Mouse (Mus musculus) mouse trophoblast stem cell (cell line): Measurements from ENCODE around the gene Gm5426.
"Not testable (repeated sequence)": the region's sequence is repeated elsewhere in the genome, so short reads cannot be mapped to it uniquely, and the experiment has no call there.

Source experiments
- in situ Hi-C, 2 experiments: fragments of 300-500 bp; cut with MseI, MboI; formaldehyde crosslinking; loops; 2 replicates in 1 of 2; 3 replicates in 1 of 2; pipeline ENCODE4 v1.15.1; 2025

Gene Gm5426

GRCm38 (mm10) chr10:96138585-96138984, 2.2 kb downstream of the Gm5426 start:
- in situ Hi-C loops = no loop called here

- in situ Hi-C loops = not testable (repeated sequence)
Measured at GRCm38 (mm10) chr10:96139274-96139673, 2.9 kb downstream of the Gm5426 start.

- in situ Hi-C loops = no loop called here
Measured at GRCm38 (mm10) chr10:96146578-96146977, 10.2 kb downstream of the Gm5426 start.

- in situ Hi-C loops = no loop called here
Measured at GRCm38 (mm10) chr10:96148250-96148699, 11.9 kb downstream of the Gm5426 start.

GRCm38 (mm10) chr10:96150401-96151116, 14.2 kb downstream of the Gm5426 start:
- in situ Hi-C loops = no loop called here

GRCm38 (mm10) chr10:96153315-96153714, 16.9 kb downstream of the Gm5426 start:
- in situ Hi-C loops = no loop called here

- in situ Hi-C loops = no loop called here
Measured at GRCm38 (mm10) chr10:96162975-96163706, 26.7 kb downstream of the Gm5426 start.

GRCm38 (mm10) chr10:96163791-96164190, 27.4 kb downstream of the Gm5426 start:
- in situ Hi-C loops = no loop called here

- in situ Hi-C loops = no loop called here
Measured at GRCm38 (mm10) chr10:96165260-96165659, 28.9 kb downstream of the Gm5426 start.

GRCm38 (mm10) chr10:96168998-96169397, 32.6 kb downstream of the Gm5426 start:
- in situ Hi-C loops = no loop called here

GRCm38 (mm10) chr10:96171546-96171945, 35.1 kb downstream of the Gm5426 start:
- in situ Hi-C loops = no loop called here

- in situ Hi-C loops = no loop called here
Measured at GRCm38 (mm10) chr10:96172964-96173363, 36.6 kb downstream of the Gm5426 start.

- in situ Hi-C loops = no loop called here
Measured at GRCm38 (mm10) chr10:96173771-96174170, 37.4 kb downstream of the Gm5426 start.

- in situ Hi-C loops = no loop called here
Measured at GRCm38 (mm10) chr10:96176916-96177315, 40.5 kb downstream of the Gm5426 start.

- in situ Hi-C loops = no loop called here
Measured at GRCm38 (mm10) chr10:96180554-96181397, 44.4 kb downstream of the Gm5426 start.

GRCm38 (mm10) chr10:96181398-96181790, 45.0 kb downstream of the Gm5426 start:
- in situ Hi-C loops = no loop called here

GRCm38 (mm10) chr10:96181883-96182628, 45.7 kb downstream of the Gm5426 start:
- in situ Hi-C loops = no loop called here

- in situ Hi-C loops = no loop called here
Measured at GRCm38 (mm10) chr10:96185026-96185425, 48.6 kb downstream of the Gm5426 start.

GRCm38 (mm10) chr10:96185601-96186000, 49.2 kb downstream of the Gm5426 start:
- in situ Hi-C loops = no loop called here
